Mouse (Mus musculus) brown adipose tissue, adult 24 weeks (tissue): ENCODE measurements around the gene Zfp747. TPM values are rescaled to one million over a fixed set of nuclear protein-coding genes. Genes with fewer than 3 reads are reported as not detected.
A peak's percentile ranks its signal among the peaks of the same experiment; 100 is the strongest.
"Not testable (repeated sequence)": the region's sequence is repeated elsewhere in the genome, so short reads cannot be mapped to it uniquely, and the experiment has no call there.

ENCODE experiments used
- H3K27ac ChIP-seq: fragments of 200-500 bp; replicated peaks from 2 replicates; pipeline ENCODE4 v1.5.1; 2012; ENCODE audit warnings: low read depth, mild to moderate bottlenecking, low read length
- H3K4me1 ChIP-seq: fragments of 200-500 bp; 2 replicates; pipeline ENCODE4 v1.6.1; 2012; ENCODE audit warnings: low read length, mixed read lengths; ENCODE audit not compliant: control insufficient read depth, insufficient read depth, insufficient read length
- H3K4me3 ChIP-seq: fragments of 200-500 bp; 2 replicates; pipeline ENCODE4 v1.5.1; 2012; ENCODE audit warnings: low read depth, mild to moderate bottlenecking, low read length, moderate library complexity; ENCODE audit not compliant: insufficient read depth
- polyA plus RNA-seq: library from polyadenylated mRNA; stranded (reverse); fragments of >200 nt; gene quantifications from 2 replicates; pipeline ENCODE4 v1.2.4, GENCODE M21; 2012; ENCODE audit not compliant: missing spikeins, insufficient read depth, insufficient read length

Zfp747 gene
- polyA plus RNA-seq, 1 experiment = 1.5 TPM

DNA sequence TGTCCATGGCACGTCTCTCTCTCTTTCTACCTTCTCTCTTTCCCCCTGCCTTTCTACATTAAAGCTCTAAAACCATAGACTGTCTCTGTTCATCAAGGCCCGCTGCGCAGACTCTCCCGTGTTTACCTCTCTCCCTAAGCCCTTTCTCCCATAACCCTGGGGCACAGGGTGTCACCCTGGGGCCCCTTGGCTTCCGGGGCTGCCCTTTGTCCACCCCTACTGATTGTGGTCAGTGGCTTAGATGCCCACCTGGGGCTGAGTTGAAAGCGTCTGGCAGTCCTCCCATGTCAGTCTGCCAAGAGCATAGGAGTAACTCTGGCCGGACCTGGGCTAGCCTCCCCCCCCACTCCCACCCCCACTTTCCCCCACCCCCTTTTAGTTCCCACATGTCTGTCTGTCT lies 14.5 kb upstream of the Zfp747 start:
- H3K27ac ChIP-seq = no peak overlapping the region
- peaks cover 9% of the 10 kb centered on the region for H3K4me1 ChIP-seq
- H3K4me3 ChIP-seq = no peak overlapping the region

DNA sequence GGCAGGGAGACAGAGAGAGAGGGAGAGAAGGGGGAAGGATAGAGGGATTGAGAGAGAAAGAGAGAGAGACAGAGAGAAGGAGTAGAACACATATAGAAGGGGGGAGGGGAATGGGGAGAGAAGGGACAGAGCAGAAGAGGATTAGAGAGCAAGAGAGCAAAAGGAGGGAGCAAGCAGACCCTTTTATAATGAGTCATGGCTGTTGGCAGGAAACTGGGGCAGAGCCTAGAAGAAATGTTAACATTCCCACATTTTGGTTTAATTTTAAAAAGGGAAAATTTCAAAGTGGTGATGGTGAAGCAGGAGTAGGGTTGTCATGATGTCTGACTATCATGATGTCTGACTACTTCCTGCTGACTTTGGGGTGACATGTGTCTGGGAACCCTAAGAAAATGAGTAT lies 12.4 kb upstream of the Zfp747 start:
- not testable (repeated sequence) for H3K4me3 ChIP-seq, H3K4me1 ChIP-seq, H3K27ac ChIP-seq

DNA sequence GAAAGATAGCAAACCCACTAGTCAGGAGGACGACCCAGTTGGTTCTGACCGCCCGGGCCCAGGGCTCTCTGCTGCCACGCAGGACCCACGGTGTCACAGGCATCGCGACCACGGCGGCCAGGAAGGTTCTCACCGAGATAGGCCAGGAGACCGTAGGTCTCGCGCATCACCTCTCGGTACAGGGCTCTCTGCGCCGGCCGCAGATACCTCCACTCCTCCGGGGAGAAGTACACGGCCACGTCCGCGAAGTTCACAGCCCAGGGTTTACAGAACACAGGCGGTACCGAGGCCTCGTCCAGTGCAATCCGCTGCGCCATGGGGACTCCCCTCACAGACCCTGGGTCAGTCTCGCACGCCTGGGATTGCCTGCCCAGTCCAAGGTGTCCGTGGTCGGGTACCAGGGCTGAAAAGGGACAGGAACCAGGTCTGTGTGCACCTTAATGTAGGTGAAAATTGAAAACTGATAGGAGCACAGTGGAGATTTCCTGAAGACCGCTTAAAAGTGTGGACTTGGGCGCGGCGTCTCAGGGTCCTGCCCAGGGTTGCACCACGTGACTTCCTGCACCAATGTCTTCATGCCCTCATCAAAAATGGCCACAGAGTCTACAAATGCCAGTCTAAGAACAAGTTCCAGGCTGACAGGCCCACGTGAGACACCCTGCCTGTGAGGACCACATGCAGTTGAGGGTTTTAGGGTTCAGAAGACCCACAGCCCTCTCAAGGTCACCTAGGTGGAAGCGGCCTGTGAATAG lies 11.0 kb upstream of the Zfp747 start, which contains the start of gene 9130019O22Rik:
TSS of gene 9130019O22Rik (minus strand) at position 526 of the 752 bp plus-strand sequence.
- H3K4me3 ChIP-seq = peak within 1 kb of the TSS; percentile 83

GRCm38 (mm10) chr7:127385560-127385959 lies 9.7 kb upstream of the Zfp747 start:
- 0 out of 2 replicates have a peak overlapping the region, but pooled peaks have one; percentile 83 for H3K4me3 ChIP-seq
- not testable (repeated sequence) for H3K27ac ChIP-seq, H3K4me1 ChIP-seq

More for the DNA sequence above, 11.0 kb upstream of the Zfp747 start, which contains the start of gene 9130019O22Rik:
- H3K4me1 ChIP-seq = peaks cover 2% of the 10 kb centered on the region; the same call in 1 of the 2 replicates
- H3K27ac ChIP-seq = peak within 1 kb of the TSS; percentile 61; the same call in 1 of the 2 replicates

DNA sequence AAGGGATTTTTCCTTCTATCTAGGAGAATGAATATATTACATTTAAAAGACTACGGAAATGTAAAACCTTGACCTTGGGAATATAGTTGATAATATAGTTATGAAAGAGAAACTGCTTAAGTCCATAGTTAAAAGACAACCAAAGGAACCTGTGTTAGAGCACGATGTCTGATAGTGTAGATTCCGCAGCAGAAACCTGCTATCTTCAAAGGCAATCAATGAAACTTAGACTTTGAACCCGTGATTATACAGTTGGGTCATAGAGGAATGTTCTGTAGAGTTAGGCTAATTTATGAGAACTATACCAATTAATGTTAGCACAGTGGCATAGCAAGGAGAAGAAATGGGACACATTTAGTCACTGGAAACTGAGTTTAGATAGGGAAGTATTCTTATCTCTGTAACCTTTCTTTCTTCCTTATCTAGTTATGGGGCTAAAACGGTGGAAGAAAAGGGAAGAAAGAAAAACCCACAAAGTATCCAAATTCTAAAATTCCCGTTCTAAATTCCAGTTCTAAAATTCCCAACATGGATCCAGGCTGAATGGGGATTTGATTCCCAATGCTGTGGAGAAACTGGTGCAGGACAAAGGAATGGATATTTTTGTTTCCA lies 2.6 kb upstream of the Zfp747 start:
- H3K27ac ChIP-seq = no peak overlapping the region
- no peak overlapping the region for H3K4me3 ChIP-seq
- H3K4me1 ChIP-seq = no peaks in the 10 kb centered on the region

DNA sequence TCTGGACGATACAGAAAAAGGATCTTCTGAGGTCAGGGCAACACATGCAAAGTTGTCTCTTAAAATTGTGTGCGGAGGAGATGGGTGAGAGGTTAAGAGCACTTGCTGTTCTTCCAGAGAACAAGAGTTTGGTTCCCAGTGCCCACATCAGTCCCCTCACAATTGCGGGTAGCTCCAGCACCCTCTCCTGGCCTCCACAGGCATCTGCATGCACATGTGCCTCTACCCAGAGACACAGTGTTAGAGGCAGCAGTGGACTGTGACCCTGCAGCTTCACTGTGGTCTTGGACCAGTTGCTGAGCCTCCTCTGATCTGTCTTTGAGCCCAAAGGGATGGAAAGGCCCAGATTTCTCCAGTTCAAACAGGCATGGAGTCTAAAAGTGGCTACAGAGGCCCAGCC lies 4.0 kb downstream of the Zfp747 start:
- not testable (repeated sequence) for H3K4me3 ChIP-seq, H3K4me1 ChIP-seq, H3K27ac ChIP-seq

DNA sequence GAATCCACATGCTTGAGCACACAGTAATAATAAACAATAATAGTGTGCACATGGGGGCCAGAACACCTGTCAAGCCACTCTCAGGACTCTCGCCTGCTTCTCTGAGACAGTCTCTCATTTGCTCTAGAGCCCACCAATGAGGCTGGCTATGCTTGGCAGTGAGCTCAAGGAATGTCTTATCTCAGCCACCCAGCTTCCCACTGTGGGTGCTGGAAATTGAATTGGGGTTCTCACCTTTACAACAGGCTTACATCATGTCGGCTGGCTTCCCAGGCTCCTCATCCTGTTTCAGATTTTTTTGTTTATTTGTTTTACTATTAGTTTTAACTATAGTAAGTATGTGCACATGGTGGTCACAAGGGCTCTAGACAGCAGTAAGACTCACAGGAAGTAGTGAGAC lies 4.6 kb downstream of the Zfp747 start:
- H3K27ac ChIP-seq = no peak overlapping the region
- H3K4me1 ChIP-seq = no peaks in the 10 kb centered on the region
- H3K4me3 ChIP-seq = no peak overlapping the region

GRCm38 (mm10) chr7:127366249-127366648 lies 9.6 kb downstream of the Zfp747 start:
- H3K27ac ChIP-seq = no peak overlapping the region
- H3K4me3 ChIP-seq = no peak overlapping the region
- H3K4me1 ChIP-seq = no peaks in the 10 kb centered on the region

GRCm38 (mm10) chr7:127364166-127364565 lies 11.7 kb downstream of the Zfp747 start:
- Histone ChIP-seq H3K4me3 (peak overlapping the region; percentile 18), H3K4me1 (no peaks in the 10 kb centered on the region), H3K27ac (no peak overlapping the region)

- Histone ChIP-seq H3K27ac (no peak overlapping the region), H3K4me1 (no peaks in the 10 kb centered on the region), H3K4me3 (peak overlapping the region; percentile 18)
Measured at GRCm38 (mm10) chr7:127363475-127363921, 12.4 kb downstream of the Zfp747 start.

DNA sequence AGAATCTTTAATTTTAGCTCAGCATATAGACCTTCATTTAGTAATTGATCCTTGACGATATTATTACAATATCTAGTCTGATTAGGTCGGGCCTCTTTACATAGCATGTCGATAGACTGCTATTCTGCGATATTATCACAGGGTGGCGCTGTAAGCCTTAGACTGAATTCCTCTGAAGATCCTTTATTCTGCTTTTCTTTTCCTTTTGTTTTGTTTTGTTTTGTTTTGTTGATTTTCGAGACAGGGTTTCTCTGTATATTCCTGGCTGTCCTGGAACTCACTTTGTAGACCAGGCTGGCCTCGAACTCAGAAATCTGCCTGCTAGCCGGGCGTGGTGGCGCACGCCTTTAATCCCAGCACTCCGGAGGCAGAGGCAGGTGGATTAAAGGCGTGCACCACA lies 13.4 kb downstream of the Zfp747 start:
- not testable (repeated sequence) for H3K27ac ChIP-seq, H3K4me1 ChIP-seq
- peak overlapping the region; percentile 58 for H3K4me3 ChIP-seq

- no peak overlapping the region for H3K4me3 ChIP-seq
Measured at GRCm38 (mm10) chr7:127361449-127361848, 14.4 kb downstream of the Zfp747 start.

GRCm38 (mm10) chr7:127360265-127360664 lies 15.6 kb downstream of the Zfp747 start:
- no peaks in the 10 kb centered on the region for H3K4me1 ChIP-seq
- no peak overlapping the region for H3K27ac ChIP-seq
- no peak overlapping the region for H3K4me3 ChIP-seq

More at GRCm38 (mm10) chr7:127361449-127361848, 14.4 kb downstream of the Zfp747 start:
- Histone ChIP-seq H3K4me1 (no peaks in the 10 kb centered on the region), H3K27ac (no peak overlapping the region)

GRCm38 (mm10) chr7:127358472-127358871 lies 17.4 kb downstream of the Zfp747 start:
- H3K4me1 ChIP-seq = no peaks in the 10 kb centered on the region
- H3K27ac ChIP-seq = no peak overlapping the region
- no peak overlapping the region for H3K4me3 ChIP-seq

- Histone ChIP-seq H3K27ac (no peak overlapping the region), H3K4me1 (no peaks in the 10 kb centered on the region)
Measured at GRCm38 (mm10) chr7:127357871-127358270, 18.0 kb downstream of the Zfp747 start.

GRCm38 (mm10) chr7:127355796-127356195 lies 20.1 kb downstream of the Zfp747 start:
- Histone ChIP-seq H3K4me1 (no peaks in the 10 kb centered on the region), H3K4me3 (no peak overlapping the region), H3K27ac (no peak overlapping the region)

More at GRCm38 (mm10) chr7:127357871-127358270, 18.0 kb downstream of the Zfp747 start:
- H3K4me3 ChIP-seq = no peak overlapping the region
